Mouse (Mus musculus) ES-E14 (cell line): ENCODE results near the gene Sec14l1.

Source experiments
- CHD2 ChIP-seq: IDR thresholded peaks from 2 replicates; pipeline ENCODE4 v1.6.1; 2014; ENCODE audit warnings: mild to moderate bottlenecking, low read depth, low read length, inconsistent platforms
- HCFC1 ChIP-seq: IDR thresholded peaks from 2 replicates; pipeline ENCODE4 v1.6.1; 2012; ENCODE audit warnings: low read length, inconsistent platforms, borderline replicate concordance; ENCODE audit not compliant: insufficient read depth
- ZC3H11A ChIP-seq: IDR thresholded peaks from 2 replicates; pipeline ENCODE4 v1.6.1; 2012; ENCODE audit warnings: low read depth, mild to moderate bottlenecking, inconsistent platforms, low read length, borderline replicate concordance

DNA sequence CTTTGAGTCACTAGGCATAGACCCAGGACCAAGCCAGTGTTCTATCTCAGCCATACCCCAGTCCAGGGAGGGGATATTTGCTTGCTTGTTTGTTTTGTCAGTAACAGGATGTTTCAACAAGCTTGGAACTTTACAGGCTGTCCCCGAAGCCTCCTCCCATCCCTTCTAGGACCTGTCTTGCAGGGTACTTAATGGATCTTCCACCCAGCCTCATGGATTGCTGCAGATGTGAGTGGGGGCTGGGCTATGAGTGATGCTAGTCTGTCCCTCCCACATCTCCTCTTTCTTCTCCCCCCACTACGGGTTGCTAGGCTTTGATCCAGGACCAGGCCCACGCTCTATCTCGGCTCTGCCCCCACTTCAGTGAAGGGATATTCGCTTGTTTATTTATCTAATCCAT lies 16.8 kb upstream of the Sec14l1 start:
- TF ChIP-seq ZC3H11A (no peak), CHD2 (no peak), HCFC1 (no peak)
